Mouse (Mus musculus) NIH3T3 (cell line): ENCODE data around the gene Sde2.
"Not testable (repeated sequence)": the region's sequence is repeated elsewhere in the genome, so short reads cannot be mapped to it uniquely, and the experiment has no call there.

Experiments used
- DNase-seq: peaks from one replicate; pipeline ENCODE4 v3.0.0-alpha.2; 2012; ENCODE audit warnings: low read depth

Sde2 gene

GRCm38 (mm10) chr1:180835273-180836015, 15.5 kb upstream of the Sde2 start:
- DNase-seq: no peak

- not testable (repeated sequence) for DNase-seq
Measured at GRCm38 (mm10) chr1:180836467-180836866, 14.5 kb upstream of the Sde2 start.

- DNase-seq: no peak
Measured at GRCm38 (mm10) chr1:180837186-180837585, 13.7 kb upstream of the Sde2 start.

GRCm38 (mm10) chr1:180838014-180838413, 12.9 kb upstream of the Sde2 start:
- peak; percentile 86 for DNase-seq

GRCm38 (mm10) chr1:180839201-180839910, 11.6 kb upstream of the Sde2 start:
- peak; percentile 76 for DNase-seq

- DNase-seq: no peak
Measured at GRCm38 (mm10) chr1:180841561-180842300, 9.2 kb upstream of the Sde2 start.

- DNase-seq: peak; percentile 90
Measured at GRCm38 (mm10) chr1:180848114-180848510, 2.8 kb upstream of the Sde2 start.

- DNase-seq: peak; percentile 64
Measured at GRCm38 (mm10) chr1:180848511-180849241, 2.3 kb upstream of the Sde2 start.

- peak; percentile 64 for DNase-seq
Measured at GRCm38 (mm10) chr1:180849701-180850301, 1.1 kb upstream of the Sde2 start.

- DNase-seq: peak; percentile 14
Measured at GRCm38 (mm10) chr1:180858763-180859162, 7.8 kb downstream of the Sde2 start.

GRCm38 (mm10) chr1:180860030-180860429, 9.1 kb downstream of the Sde2 start:
- no peak for DNase-seq

- peak; percentile 83 for DNase-seq
Measured at GRCm38 (mm10) chr1:180863606-180864005, 12.7 kb downstream of the Sde2 start.

GRCm38 (mm10) chr1:180866001-180866400, 15.1 kb downstream of the Sde2 start:
- no peak for DNase-seq

GRCm38 (mm10) chr1:180870122-180870650, 19.3 kb downstream of the Sde2 start:
- no peak for DNase-seq

- peak; percentile 81 for DNase-seq
Measured at GRCm38 (mm10) chr1:180873861-180874484, 23.0 kb downstream of the Sde2 start.

- DNase-seq: no peak
Measured at GRCm38 (mm10) chr1:180874615-180875014, 23.7 kb downstream of the Sde2 start.

GRCm38 (mm10) chr1:180875126-180875525, 24.2 kb downstream of the Sde2 start:
- DNase-seq: no peak

GRCm38 (mm10) chr1:180877466-180877865, 26.5 kb downstream of the Sde2 start:
- no peak for DNase-seq

GRCm38 (mm10) chr1:180881768-180882167, 30.8 kb downstream of the Sde2 start:
- DNase-seq: no peak

GRCm38 (mm10) chr1:180883731-180884130, 32.8 kb downstream of the Sde2 start:
- no peak for DNase-seq

GRCm38 (mm10) chr1:180884484-180884883, 33.6 kb downstream of the Sde2 start:
- DNase-seq: no peak
